Mouse (Mus musculus): ENCODE measurements at regions not wholly inside any gene's neighbourhood (a gene's known extent, or its start where the extent isn't known, plus 50 kb on each side); places are given as distances from the start of the nearest gene placed in this dataset.

DNA sequence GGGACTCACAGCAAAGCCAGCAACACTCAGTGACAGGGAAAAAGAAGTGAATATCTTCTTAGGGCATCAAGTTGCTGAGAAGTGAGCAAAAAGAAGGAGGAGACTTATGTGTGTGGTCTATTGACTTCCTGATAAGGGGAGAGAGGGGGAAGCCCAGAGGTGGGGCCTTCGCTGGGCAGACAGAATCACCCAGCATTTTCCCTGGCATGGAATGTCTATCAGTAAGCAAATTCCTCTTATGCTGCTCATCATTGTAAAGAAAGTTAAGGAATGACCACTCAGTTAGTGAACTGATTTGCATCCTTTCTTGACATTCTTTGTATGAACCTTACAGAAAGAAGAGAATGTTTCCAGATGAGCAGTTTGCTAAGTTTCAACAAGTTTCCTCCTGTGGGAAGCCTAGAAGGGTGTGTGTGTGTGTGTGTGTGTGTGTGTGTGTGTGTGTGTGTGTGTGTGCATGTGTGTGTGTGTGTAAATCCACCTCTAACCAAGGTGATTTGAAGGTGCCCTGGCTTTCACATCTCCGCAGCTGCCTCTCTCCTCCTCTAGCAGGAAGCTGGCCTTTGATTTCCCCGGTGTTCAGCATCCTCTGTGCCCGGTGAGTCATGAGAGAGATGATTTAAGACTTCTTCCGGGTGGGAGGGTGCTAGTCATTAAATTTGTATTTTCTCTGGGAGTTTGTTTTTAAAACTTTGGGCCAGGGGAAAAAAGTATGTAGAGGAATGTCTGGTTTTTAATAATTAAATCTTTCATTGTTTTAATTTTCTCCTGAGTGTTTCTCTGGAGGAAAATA is 257.8 kb upstream of the Rbfox1 start:
- TF ChIP-seq HCFC1 (IDR thresholded peaks at IDR 0.05; ENCODE audit: borderline replicate concordance, insufficient read depth, low read length) (no peak), CHD2 (IDR thresholded peaks at IDR 0.05; ENCODE audit: low read depth, low read length) (no peak), ZC3H11A (IDR thresholded peaks at IDR 0.05; ENCODE audit: borderline replicate concordance, low read depth, low read length) (no peak), MAFK (IDR thresholded peaks at IDR 0.05; ENCODE audit: insufficient read depth, low read depth, low read length) (no peak), ZNF384 (IDR thresholded peaks at IDR 0.05; ENCODE audit: low read depth, low read length) (no peak)

GRCm38 (mm10) chr16:5625159-5625558 is 260.0 kb upstream of the Rbfox1 start:
- in situ Hi-C loops (cut with MboI; ENCODE audit: low sequenced_read_pairs in 2 of 2, unreplicated experiment in 2 of 2): no loop called here
- no peak overlapping the region for H3K9ac ChIP-seq (ENCODE audit: insufficient read depth, low read depth, low read length, poor library complexity, severe bottlenecking)
- H3K4me3 ChIP-seq (ENCODE audit: insufficient read depth in 1 of 2, low read depth in 1 of 2, low read length in 2 of 2, poor library complexity in 1 of 2, severe bottlenecking in 1 of 2): no peak overlapping the region
- no peaks in the 10 kb centered on the region for H3K4me1 ChIP-seq (ENCODE audit: control insufficient read depth in 2 of 2, insufficient read depth in 2 of 2, low read length in 2 of 2, poor library complexity in 1 of 2)
- no peaks in the 10 kb centered on the region for H3K9me3 ChIP-seq (ENCODE audit: control insufficient read depth, insufficient read depth, low read depth, low read length)
- no peak for DNase-seq (ENCODE audit: low read depth, low spot score)
- no peak overlapping the region for H3K27ac ChIP-seq (ENCODE audit: insufficient read depth, low read depth, low read length, poor library complexity, severe bottlenecking)
- no peak for TF ChIP-seq ZNF384 (IDR thresholded peaks at IDR 0.05; ENCODE audit: low read depth, low read length)
- no peak for TF ChIP-seq CHD2 (IDR thresholded peaks at IDR 0.05; ENCODE audit: low read depth, low read length)
- no peak for TF ChIP-seq MAFK (IDR thresholded peaks at IDR 0.05; ENCODE audit: insufficient read depth, low read depth, low read length)
- no peak for TF ChIP-seq ZC3H11A (IDR thresholded peaks at IDR 0.05; ENCODE audit: borderline replicate concordance, low read depth, low read length)
- no peak for TF ChIP-seq HCFC1 (IDR thresholded peaks at IDR 0.05; ENCODE audit: borderline replicate concordance, insufficient read depth, low read length)
- H3K36me3 ChIP-seq (ENCODE audit: control insufficient read depth, insufficient read depth, low read length, poor library complexity, severe bottlenecking): no peaks in the 10 kb centered on the region

More for the DNA sequence above, 257.8 kb upstream of the Rbfox1 start:
- Histone ChIP-seq H3K4me3 (ENCODE audit: insufficient read depth in 1 of 2, low read depth in 1 of 2, low read length in 2 of 2, poor library complexity in 1 of 2, severe bottlenecking in 1 of 2) (no peak overlapping the region), H3K4me1 (ENCODE audit: control insufficient read depth in 2 of 2, insufficient read depth in 2 of 2, low read length in 2 of 2, poor library complexity in 1 of 2) (no peaks in the 10 kb centered on the region), H3K9ac (ENCODE audit: insufficient read depth, low read depth, low read length, poor library complexity, severe bottlenecking) (no peak overlapping the region), H3K9me3 (ENCODE audit: control insufficient read depth, insufficient read depth, low read depth, low read length) (no peaks in the 10 kb centered on the region), H3K27ac (ENCODE audit: insufficient read depth, low read depth, low read length, poor library complexity, severe bottlenecking) (no peak overlapping the region), H3K36me3 (ENCODE audit: control insufficient read depth, insufficient read depth, low read length, poor library complexity, severe bottlenecking) (no peaks in the 10 kb centered on the region)
- in situ Hi-C loops (cut with MboI; ENCODE audit: low sequenced_read_pairs in 2 of 2, unreplicated experiment in 2 of 2): no loop called here
- no peak for DNase-seq (ENCODE audit: low read depth, low spot score)

- Histone ChIP-seq H3K9ac (ENCODE audit: insufficient read depth, low read depth, low read length, poor library complexity, severe bottlenecking) (no peak overlapping the region), H3K36me3 (ENCODE audit: control insufficient read depth, insufficient read depth, low read length, poor library complexity, severe bottlenecking) (no peaks in the 10 kb centered on the region), H3K27ac (ENCODE audit: insufficient read depth, low read depth, low read length, poor library complexity, severe bottlenecking) (no peak overlapping the region), H3K9me3 (ENCODE audit: control insufficient read depth, insufficient read depth, low read depth, low read length) (no peaks in the 10 kb centered on the region), H3K4me1 (ENCODE audit: control insufficient read depth in 2 of 2, insufficient read depth in 2 of 2, low read length in 2 of 2, poor library complexity in 1 of 2) (no peaks in the 10 kb centered on the region), H3K4me3 (ENCODE audit: insufficient read depth in 1 of 2, low read depth in 1 of 2, low read length in 2 of 2, poor library complexity in 1 of 2, severe bottlenecking in 1 of 2) (no peak overlapping the region)
- TF ChIP-seq CHD2 (IDR thresholded peaks at IDR 0.05; ENCODE audit: low read depth, low read length): no peak
- no peak for TF ChIP-seq HCFC1 (IDR thresholded peaks at IDR 0.05; ENCODE audit: borderline replicate concordance, insufficient read depth, low read length)
- no peak for DNase-seq (ENCODE audit: low read depth, low spot score)
- in situ Hi-C loops (cut with MboI; ENCODE audit: low sequenced_read_pairs in 2 of 2, unreplicated experiment in 2 of 2): no loop called here
Measured at GRCm38 (mm10) chr16:5620566-5620965, 264.6 kb upstream of the Rbfox1 start.

GRCm38 (mm10) chr16:5616356-5616755 is 268.8 kb upstream of the Rbfox1 start:
- Histone ChIP-seq H3K9me3 (ENCODE audit: control insufficient read depth, insufficient read depth, low read depth, low read length) (no peaks in the 10 kb centered on the region), H3K9ac (ENCODE audit: insufficient read depth, low read depth, low read length, poor library complexity, severe bottlenecking) (no peak overlapping the region), H3K27ac (ENCODE audit: insufficient read depth, low read depth, low read length, poor library complexity, severe bottlenecking) (no peak overlapping the region), H3K4me3 (ENCODE audit: insufficient read depth in 1 of 2, low read depth in 1 of 2, low read length in 2 of 2, poor library complexity in 1 of 2, severe bottlenecking in 1 of 2) (no peak overlapping the region), H3K4me1 (ENCODE audit: control insufficient read depth in 2 of 2, insufficient read depth in 2 of 2, low read length in 2 of 2, poor library complexity in 1 of 2) (no peaks in the 10 kb centered on the region), H3K36me3 (ENCODE audit: control insufficient read depth, insufficient read depth, low read length, poor library complexity, severe bottlenecking) (no peaks in the 10 kb centered on the region)
- DNase-seq (ENCODE audit: low read depth, low spot score): no peak
- in situ Hi-C loops (cut with MboI; ENCODE audit: low sequenced_read_pairs in 2 of 2, unreplicated experiment in 2 of 2): no loop called here
- TF ChIP-seq CHD2 (IDR thresholded peaks at IDR 0.05; ENCODE audit: low read depth, low read length): no peak
- TF ChIP-seq ZNF384 (IDR thresholded peaks at IDR 0.05; ENCODE audit: low read depth, low read length): no peak
- no peak for TF ChIP-seq HCFC1 (IDR thresholded peaks at IDR 0.05; ENCODE audit: borderline replicate concordance, insufficient read depth, low read length)
- no peak for TF ChIP-seq ZC3H11A (IDR thresholded peaks at IDR 0.05; ENCODE audit: borderline replicate concordance, low read depth, low read length)
- TF ChIP-seq MAFK (IDR thresholded peaks at IDR 0.05; ENCODE audit: insufficient read depth, low read depth, low read length): no peak

Measured in ES-E14 (cell line).